Comparison of ENCODE assay signal across 22 mouse cellular contexts in genomic region chr8:123337475-123337874, GRCm38 (mm10). TPM values are rescaled to one million over a fixed set of nuclear protein-coding genes. Genes with fewer than 3 reads are reported as not detected.
A peak's percentile ranks its signal among the peaks of the same experiment; 100 is the strongest.
DNase-seq lines count a peak whose midpoint lies in the region; ATAC-seq and TF ChIP-seq lines count a peak whose summit lies in the region.
"Had no signal": no experiment of that assay in that cellular context is flagged by ENCODE, and none has a peak within 500 bp of the region (broad histone marks: within the 10 kb centered on the region; RNA-seq: fewer than 3 reads in every experiment).

No protein-coding gene starts in this region.

- intact Hi-C loops in left cerebral cortex, postnatal 4 days (cut with DNase I), result no loop called here

- H3K27me3 ChIP-seq in kidney, embryonic 16.5 days (ENCODE audit: insufficient read depth, low read length), result 0 out of 2 replicates have a peak, but pooled peaks cover 3% of the 10 kb centered on the region
- H3K27me3 ChIP-seq in E14TG2a.4 (ENCODE audit: insufficient read depth, low read length), result no peaks in the 10 kb centered on the region
- peaks cover 5% of the 10 kb centered on the region; the same call in 1 of the 2 replicates for H3K27me3 ChIP-seq in intestine, postnatal 0 days (replicated peaks; ENCODE audit: control insufficient read depth, insufficient read depth, low read length)

- DNase-seq in kidney, adult 8-10 months, result peak; percentile 36 to 41
- DNase-seq in lung, postnatal 25 days (ENCODE audit: low spot score), result peak; percentile 17
- DNase-seq in lung, postnatal 14 days, result no peak
- no peak for DNase-seq in left cerebral cortex, postnatal 4 days
- no peak for DNase-seq in ovary, postnatal 36 days (ENCODE audit: low spot score)
- DNase-seq: adrenal gland, postnatal 10 days; cerebellum, adult 11 months; cerebellum, adult 8-10 months; cerebellum, postnatal 14 days; embryo, embryonic 11 days; gastrocnemius, adult 2 months; gastrocnemius, postnatal 25 days had no signal

- no peak overlapping the region for H3K9ac ChIP-seq in kidney, embryonic 16.5 days (replicated peaks; ENCODE audit: low read length)
- H3K9ac ChIP-seq in intestine, postnatal 0 days (ENCODE audit: low read depth, low read length), result no peak overlapping the region
- H3K9ac ChIP-seq: embryonic facial prominence, embryonic 15.5 days; heart, embryonic 12.5 days had no signal

- TF ChIP-seq CTCF in E14TG2a.4 (conservative IDR thresholded peaks at IDR 0.05; ENCODE audit: low read length), result no peak
- no peak for TF ChIP-seq CTCF in intestine, postnatal 0 days (IDR thresholded peaks at IDR 0.05; ENCODE audit: low read depth)

- no peak overlapping the region for H3K4me3 ChIP-seq in kidney, embryonic 16.5 days (ENCODE audit: low read length)
- peak overlapping the region; percentile 46 for H3K4me3 ChIP-seq in E14TG2a.4 (replicated peaks; ENCODE audit: low read length)
- H3K4me3 ChIP-seq in intestine, postnatal 0 days (ENCODE audit: low read depth, low read length), result no peak overlapping the region
- H3K4me3 ChIP-seq: embryonic facial prominence, embryonic 15.5 days; erythroblast, embryonic 14.5 days; forebrain, embryonic 10.5 days; gastrocnemius, adult 2 months; heart, embryonic 12.5 days had no signal

- 87% methylated on average over 3 of the region's 3 CpGs for WGBS in kidney, embryonic 16.5 days
- 34% methylated on average over 3 of the region's 3 CpGs for WGBS in intestine, postnatal 0 days

- H3K27ac ChIP-seq in kidney, embryonic 16.5 days (ENCODE audit: low read length), result no peak overlapping the region
- no peak overlapping the region for H3K27ac ChIP-seq in intestine, postnatal 0 days (ENCODE audit: low read depth, low read length)
- H3K27ac ChIP-seq: embryonic facial prominence, embryonic 15.5 days; forebrain, embryonic 10.5 days; gastrocnemius, adult 2 months had no signal

- H3K4me1 ChIP-seq in kidney, embryonic 16.5 days (ENCODE audit: insufficient read depth, low read length), result peaks cover 11% of the 10 kb centered on the region
- H3K4me1 ChIP-seq in E14TG2a.4 (replicated peaks; ENCODE audit: low read depth, low read length), result peaks cover 79% of the 10 kb centered on the region
- H3K4me1 ChIP-seq in intestine, postnatal 0 days (replicated peaks; ENCODE audit: control insufficient read depth, insufficient read depth, low read length), result no peaks in the 10 kb centered on the region

- ATAC-seq in kidney, embryonic 16.5 days (ENCODE audit: low FRiP score, low TSS enrichment), result no peak
- peak; percentile 62 for ATAC-seq in intestine, postnatal 0 days
- ATAC-seq: forebrain, embryonic 14.5 days had no signal

- H3K36me3 ChIP-seq in kidney, embryonic 16.5 days (ENCODE audit: insufficient read depth, low read length), result no peaks in the 10 kb centered on the region
- no peaks in the 10 kb centered on the region for H3K36me3 ChIP-seq in E14TG2a.4 (ENCODE audit: insufficient read depth, low read length)
- no peaks in the 10 kb centered on the region for H3K36me3 ChIP-seq in intestine, postnatal 0 days (ENCODE audit: control insufficient read depth, insufficient read depth)
- H3K36me3 ChIP-seq: embryonic facial prominence, embryonic 15.5 days; G1E; heart, embryonic 12.5 days had no signal

- no peak overlapping the region for H3K4me2 ChIP-seq in kidney, embryonic 16.5 days (replicated peaks; ENCODE audit: low read depth, low read length)
- H3K4me2 ChIP-seq in intestine, postnatal 0 days (replicated peaks; ENCODE audit: low read depth), result no peak overlapping the region
- H3K4me2 ChIP-seq: embryonic facial prominence, embryonic 15.5 days; heart, embryonic 12.5 days had no signal

- H3K9me3 ChIP-seq in kidney, embryonic 16.5 days (ENCODE audit: low read length), result peaks cover 4% of the 10 kb centered on the region; the same call in 1 of the 2 replicates
- H3K9me3 ChIP-seq in E14TG2a.4 (ENCODE audit: low read length), result no peaks in the 10 kb centered on the region
- no peaks in the 10 kb centered on the region for H3K9me3 ChIP-seq in intestine, postnatal 0 days (ENCODE audit: control insufficient read depth)
- H3K9me3 ChIP-seq: embryonic facial prominence, embryonic 15.5 days; forebrain, embryonic 10.5 days; G1E had no signal

RNA-seq across cellular contexts. Expression of gene Spire2, which starts 5.0 kb away (rescaled TPM):
- polyA plus RNA-seq in kidney, embryonic 16.5 days (2015; fragmentation: Nextera tagmentation; extraction: Ambion mirVana), result 4.9 and 5.4 TPM in 2 replicates
- polyA plus RNA-seq in intestine, postnatal 0 days (2015; fragmentation: Nextera tagmentation; extraction: Ambion mirVana), result 1.8 and 2.5 TPM in 2 replicates
- total RNA-seq in left cerebral cortex, postnatal 4 days (2021), result 10 to 100 TPM; 25.4 to 27.0 TPM
- total RNA-seq: gastrocnemius, adult 2 months; granulocyte monocyte progenitor cell, adult 5-6 weeks had no signal

RNA-seq across cellular contexts. Expression of gene Fanca, which starts 19.1 kb away (rescaled TPM):
- polyA plus RNA-seq in kidney, embryonic 16.5 days (2015; fragmentation: Nextera tagmentation; extraction: Ambion mirVana), result 36.6 and 43.8 TPM in 2 replicates
- 5.3 and 7.8 TPM in 2 replicates for polyA plus RNA-seq in intestine, postnatal 0 days (2015; fragmentation: Nextera tagmentation; extraction: Ambion mirVana)
- 10 to 100 TPM in 1 of 2 experiments, 1 to 10 TPM in 1; 9.1 to 10.7 TPM for total RNA-seq in left cerebral cortex, postnatal 4 days (2021)
- total RNA-seq: gastrocnemius, adult 2 months had no signal

RNA-seq across cellular contexts. Expression of gene Tcf25, which starts 36.1 kb away (rescaled TPM):
- 168 and 175 TPM in 2 replicates for polyA plus RNA-seq in kidney, embryonic 16.5 days (2015; fragmentation: Nextera tagmentation; extraction: Ambion mirVana)
- polyA plus RNA-seq in intestine, postnatal 0 days (2015; fragmentation: Nextera tagmentation; extraction: Ambion mirVana), result 147 and 178 TPM in 2 replicates
- 100 to 1,000 TPM; 334 to 346 TPM for total RNA-seq in left cerebral cortex, postnatal 4 days (2021)

Comparison
In these comparisons a context has a peak if more than half of its experiments do, and no peak if none do; other contexts are left out.
1. DNase-seq: peak in kidney, adult 8-10 months (2 of 2) and lung, postnatal 25 days (single experiment); none in lung, postnatal 14 days (single experiment), left cerebral cortex, postnatal 4 days (single experiment) and ovary, postnatal 36 days (single experiment).